ENCODE assay signal across 8 mouse cellular contexts in genomic region chr10:121309801-121310510, GRCm38 (mm10). TPM values are rescaled to one million over a fixed set of nuclear protein-coding genes. Genes with fewer than 3 reads are reported as not detected.
DNase-seq lines count a peak whose midpoint lies in the region; ATAC-seq and TF ChIP-seq lines count a peak whose summit lies in the region.

No protein-coding gene starts in this region.

- no peak for TF ChIP-seq CTCF in thymus, adult 2 months (IDR thresholded peaks at IDR 0.05; ENCODE audit: borderline replicate concordance, control insufficient read depth, extremely low read depth, insufficient read depth, low read length, poor library complexity)

- no peaks in the 10 kb centered on the region; the same call in 1 of the 2 replicates for H3K4me1 ChIP-seq in erythroblast, embryonic 14.5 days (ENCODE audit: control insufficient read depth)
- peaks cover 11% of the 10 kb centered on the region; the same call in 1 of the 2 replicates for H3K4me1 ChIP-seq in thymus, adult 2 months (replicated peaks; ENCODE audit: control insufficient read depth, insufficient read depth, low read length)
- H3K4me1 ChIP-seq in intestine, embryonic 15.5 days (replicated peaks) = peaks cover 10% of the 10 kb centered on the region
- H3K4me1 ChIP-seq in neural tube, embryonic 12.5 days = peaks cover 25% of the 10 kb centered on the region

- ATAC-seq in erythroblast, adult 5-6 weeks (replicated peaks; ENCODE audit: low FRiP score, poor library complexity, severe bottlenecking) = no peak
- peak; percentile 63; the same call in 1 of the 2 replicates for ATAC-seq in intestine, embryonic 15.5 days
- peak; percentile 31; the same call in 1 of the 2 replicates for ATAC-seq in neural tube, embryonic 12.5 days (ENCODE audit: low FRiP score, low read depth)

- H3K27me3 ChIP-seq in erythroblast, embryonic 14.5 days (ENCODE audit: control insufficient read depth) = peaks cover 63% of the 10 kb centered on the region
- peaks cover 18% of the 10 kb centered on the region; the same call in 1 of the 2 replicates for H3K27me3 ChIP-seq in thymus, adult 2 months (ENCODE audit: control insufficient read depth, insufficient read depth, low read length)
- H3K27me3 ChIP-seq in intestine, embryonic 15.5 days (replicated peaks) = peaks cover 25% of the 10 kb centered on the region
- peaks cover 15% of the 10 kb centered on the region; the same call in 1 of the 2 replicates for H3K27me3 ChIP-seq in neural tube, embryonic 12.5 days (replicated peaks)

- H3K9ac ChIP-seq in intestine, embryonic 15.5 days = peak overlapping the region; percentile 49
- peak overlapping the region; percentile 82 for H3K9ac ChIP-seq in neural tube, embryonic 12.5 days

- H3K4me2 ChIP-seq in intestine, embryonic 15.5 days (replicated peaks) = peak overlapping the region; percentile 99
- peak overlapping the region; percentile 85 for H3K4me2 ChIP-seq in neural tube, embryonic 12.5 days (replicated peaks)

- DNase-seq in thymus, adult 2 months = no peak
- DNase-seq in thymus, postnatal 25 days = no peak
- no peak for DNase-seq in left cerebral cortex, adult 18-20 months (ENCODE audit: low spot score in 2 of 2)
- no peak for DNase-seq in thymus, postnatal 0 days (ENCODE audit: low spot score)

- no peaks in the 10 kb centered on the region; the same call in 1 of the 2 replicates for H3K9me3 ChIP-seq in erythroblast, embryonic 14.5 days (ENCODE audit: control insufficient read depth, low read length)
- H3K9me3 ChIP-seq in intestine, embryonic 15.5 days = no peaks in the 10 kb centered on the region
- H3K9me3 ChIP-seq in neural tube, embryonic 12.5 days = no peaks in the 10 kb centered on the region

- WGBS in thymus, adult 2 months = 5% methylated on average over 32 of the region's 32 CpGs
- 2% methylated on average over 32 of the region's 32 CpGs for WGBS in intestine, embryonic 15.5 days
- under 1% methylated on average over 32 of the region's 32 CpGs for WGBS in neural tube, embryonic 12.5 days

- H3K4me3 ChIP-seq in erythroblast, embryonic 14.5 days (replicated peaks) = peak overlapping the region; percentile 36
- H3K4me3 ChIP-seq in thymus, adult 2 months (ENCODE audit: control insufficient read depth, insufficient read depth, low read length) = peak overlapping the region; percentile 50
- peak overlapping the region; percentile 66 for H3K4me3 ChIP-seq in intestine, embryonic 15.5 days (replicated peaks)
- H3K4me3 ChIP-seq in neural tube, embryonic 12.5 days = peak overlapping the region; percentile 63

- no peak overlapping the region for H3K27ac ChIP-seq in thymus, adult 2 months (ENCODE audit: control insufficient read depth, insufficient read depth, low read length)
- H3K27ac ChIP-seq in intestine, embryonic 15.5 days = no peak overlapping the region
- H3K27ac ChIP-seq in neural tube, embryonic 12.5 days = peak overlapping the region; percentile 74; the same call in 1 of the 2 replicates

- no peak for TF ChIP-seq POLR2A in thymus, adult 2 months (IDR thresholded peaks at IDR 0.05; ENCODE audit: control insufficient read depth, extremely low read depth, insufficient read depth, low read length, poor library complexity)

- no peaks in the 10 kb centered on the region for H3K36me3 ChIP-seq in erythroblast, embryonic 14.5 days (ENCODE audit: control insufficient read depth)
- no peaks in the 10 kb centered on the region for H3K36me3 ChIP-seq in thymus, adult 2 months (ENCODE audit: control insufficient read depth, insufficient read depth, low read length)
- H3K36me3 ChIP-seq in intestine, embryonic 15.5 days = no peaks in the 10 kb centered on the region
- H3K36me3 ChIP-seq in neural tube, embryonic 12.5 days = no peaks in the 10 kb centered on the region

RNA-seq across cellular contexts. Expression of gene Tbc1d30, which starts 41.1 kb away (rescaled TPM):
- polyA plus RNA-seq in erythroblast, embryonic 14.5 days (2012) = not detected in 2 replicates
- 0.42 TPM in 1 of 2 replicates, not detected in the other for total RNA-seq in erythroblast, adult 5-6 weeks (2015; ENCODE audit: low replicate concordance)
- total RNA-seq in erythroblast, adult 5-6 weeks (2017; ENCODE audit: low replicate concordance) = 0.14 and 0.60 TPM in 2 replicates
- 0.51 and 0.68 TPM in 2 replicates for polyA plus RNA-seq in thymus, adult 2 months (2012; rRNA removed)
- polyA plus RNA-seq in intestine, embryonic 15.5 days (2015; fragmentation: Nextera tagmentation; extraction: Ambion mirVana) = 3.5 and 4.5 TPM in 2 replicates
- polyA plus RNA-seq in neural tube, embryonic 12.5 days (2016; fragmentation: Nextera tagmentation; extraction: Ambion mirVana) = 8.1 and 9.0 TPM in 2 replicates
- total RNA-seq in left cerebral cortex, adult 18-20 months (2021) = 10 to 100 TPM; 80.3 to 95.1 TPM
- 0.25 and 0.37 TPM in 2 replicates for polyA plus RNA-seq in thymus, postnatal 0 days (2015; fragmentation: Nextera tagmentation; extraction: Ambion mirVana)

RNA-seq across cellular contexts. Expression of gene Gns, which starts 54.9 kb away (rescaled TPM):
- polyA plus RNA-seq in erythroblast, embryonic 14.5 days (2012) = 0.21 and 0.28 TPM in 2 replicates
- total RNA-seq in erythroblast, adult 5-6 weeks (2015; ENCODE audit: low replicate concordance) = 9.6 and 15.3 TPM in 2 replicates
- total RNA-seq in erythroblast, adult 5-6 weeks (2017; ENCODE audit: low replicate concordance) = 4.9 and 11.6 TPM in 2 replicates
- 72.1 and 123 TPM in 2 replicates for polyA plus RNA-seq in thymus, adult 2 months (2012; rRNA removed)
- polyA plus RNA-seq in intestine, embryonic 15.5 days (2015; fragmentation: Nextera tagmentation; extraction: Ambion mirVana) = 41.4 and 42.4 TPM in 2 replicates
- 47.7 and 54.4 TPM in 2 replicates for polyA plus RNA-seq in neural tube, embryonic 12.5 days (2016; fragmentation: Nextera tagmentation; extraction: Ambion mirVana)
- 10 to 100 TPM; 86.7 to 87.1 TPM for total RNA-seq in left cerebral cortex, adult 18-20 months (2021)
- polyA plus RNA-seq in thymus, postnatal 0 days (2015; fragmentation: Nextera tagmentation; extraction: Ambion mirVana) = 19.6 and 19.8 TPM in 2 replicates

Comparison
In these comparisons a context has a peak if more than half of its experiments do, and no peak if none do; other contexts are left out.
1. RNA of gene Gns, which starts 54.9 kb away (polyA plus RNA-seq): 72.1 to 123 TPM in thymus, adult 2 months, 47.7 to 54.4 TPM in neural tube, embryonic 12.5 days, 41.4 to 42.4 TPM in intestine, embryonic 15.5 days and 19.6 to 19.8 TPM in thymus, postnatal 0 days; 0.21 to 0.28 TPM in erythroblast, embryonic 14.5 days; every median in the first group is over 10 times any median in the second.
2. Peak in every context shown above with its lines, with median percentiles within 50 percentile points of each other: H3K4me3 ChIP-seq.